Comparison of ENCODE assay signal across 8 mouse cellular contexts in the genomic region with DNA sequence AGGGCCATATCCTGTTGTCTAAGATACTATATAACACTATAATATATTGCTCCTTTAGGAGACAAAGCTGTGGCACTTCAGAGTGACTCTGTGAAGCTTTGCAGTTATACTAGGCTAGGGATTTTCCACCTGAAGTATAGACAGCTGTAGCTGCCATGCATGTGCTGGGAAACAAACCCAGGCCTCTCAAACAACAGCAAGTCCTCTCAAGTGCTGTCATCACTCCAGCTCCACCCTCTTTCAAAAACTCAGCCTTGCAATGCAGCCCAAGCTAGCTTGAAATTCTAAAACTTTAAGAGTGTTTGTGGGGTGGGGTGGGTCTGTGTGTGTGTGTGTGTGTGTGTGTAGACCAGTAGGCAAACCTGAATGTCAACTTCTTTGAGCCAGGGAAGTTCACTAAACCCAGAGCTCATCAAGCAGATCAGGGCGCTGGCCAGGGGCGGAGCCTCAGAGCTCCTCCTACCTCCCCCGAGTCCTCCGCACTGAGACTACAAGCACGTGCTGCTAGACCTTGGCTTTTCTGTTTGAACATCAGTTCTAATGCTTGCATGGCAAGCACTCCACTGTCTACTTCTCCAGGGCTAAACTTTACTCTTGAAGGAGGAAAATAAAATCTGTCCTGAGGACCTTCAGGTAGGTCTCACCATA. TPM values are rescaled to one million over a fixed set of nuclear protein-coding genes. Genes with fewer than 3 reads are reported as not detected.
DNase-seq lines count a peak whose midpoint lies in the region; ATAC-seq and TF ChIP-seq lines count a peak whose summit lies in the region.

No protein-coding gene starts in this region.

- DNase-seq in B cell, adult 2 months = peak; percentile 15 to 19
- peak; percentile 37 for DNase-seq in adrenal gland, postnatal 14 days
- peak; percentile 59 to 71 (median 62) for DNase-seq in liver, embryonic 14.5 days (ENCODE audit: low read depth in 3 of 3, low spot score in 3 of 3)
- DNase-seq in splenic B cell, adult 2 months (ENCODE audit: low read depth, low spot score) = peak; percentile 22
- DNase-seq in layer of hippocampus, postnatal 25 days (ENCODE audit: extremely low spot score in 1 of 2, low spot score in 1 of 2) = no peak
- no peak for DNase-seq in layer of hippocampus, postnatal 36 days
- no peak for DNase-seq in forebrain, embryonic 14.5 days (ENCODE audit: low spot score)

- H3K4me1 ChIP-seq in intestine, embryonic 15.5 days (replicated peaks) = no peaks in the 10 kb centered on the region
- H3K4me1 ChIP-seq in liver, embryonic 14.5 days (replicated peaks; ENCODE audit: control insufficient read depth in 2 of 2, insufficient read depth in 2 of 2, low read length in 1 of 2) = peaks cover 61 to 65% of the 10 kb centered on the region in 2 experiments
- H3K4me1 ChIP-seq in forebrain, embryonic 14.5 days (ENCODE audit: control insufficient read depth, insufficient read depth, low read length) = no peaks in the 10 kb centered on the region

- no peaks in the 10 kb centered on the region for H3K9me3 ChIP-seq in intestine, embryonic 15.5 days
- no peaks in the 10 kb centered on the region for H3K9me3 ChIP-seq in liver, embryonic 14.5 days (ENCODE audit: control insufficient read depth, low read length)
- no peaks in the 10 kb centered on the region for H3K9me3 ChIP-seq in forebrain, embryonic 14.5 days (replicated peaks; ENCODE audit: control insufficient read depth, low read length)

- H3K4me2 ChIP-seq in intestine, embryonic 15.5 days (replicated peaks) = no peak overlapping the region
- H3K4me2 ChIP-seq in liver, embryonic 14.5 days (ENCODE audit: low read depth) = peak overlapping the region; percentile 71
- H3K4me2 ChIP-seq in forebrain, embryonic 14.5 days (ENCODE audit: low read length) = no peak overlapping the region

- no peak overlapping the region for H3K9ac ChIP-seq in intestine, embryonic 15.5 days
- H3K9ac ChIP-seq in liver, embryonic 14.5 days (replicated peaks) = peak overlapping the region; percentile 68
- no peak overlapping the region for H3K9ac ChIP-seq in forebrain, embryonic 14.5 days (ENCODE audit: low read length)

- no peak overlapping the region for H3K4me3 ChIP-seq in intestine, embryonic 15.5 days (replicated peaks)
- H3K4me3 ChIP-seq in liver, embryonic 14.5 days (ENCODE audit: insufficient read depth in 1 of 2, low read depth in 2 of 2, low read length in 2 of 2) = peak overlapping the region in 1 of 2 experiments; percentile 50; a peak in 2 of 4 replicates
- no peak overlapping the region for H3K4me3 ChIP-seq in forebrain, embryonic 14.5 days (ENCODE audit: low read depth, low read length)

- H3K27ac ChIP-seq in intestine, embryonic 15.5 days = no peak overlapping the region
- H3K27ac ChIP-seq in liver, embryonic 14.5 days = peak overlapping the region; percentile 88
- H3K27ac ChIP-seq in forebrain, embryonic 14.5 days (ENCODE audit: low read depth, low read length) = no peak overlapping the region

- no peaks in the 10 kb centered on the region for H3K27me3 ChIP-seq in intestine, embryonic 15.5 days (replicated peaks)
- H3K27me3 ChIP-seq in liver, embryonic 14.5 days (ENCODE audit: control insufficient read depth, insufficient read depth, low read length) = no peaks in the 10 kb centered on the region
- no peaks in the 10 kb centered on the region for H3K27me3 ChIP-seq in splenic B cell, adult 2 months (ENCODE audit: control insufficient read depth, insufficient read depth, low read length, poor library complexity, severe bottlenecking)
- no peaks in the 10 kb centered on the region for H3K27me3 ChIP-seq in forebrain, embryonic 14.5 days (replicated peaks; ENCODE audit: control insufficient read depth, insufficient read depth, low read length)

- no peaks in the 10 kb centered on the region for H3K36me3 ChIP-seq in intestine, embryonic 15.5 days
- H3K36me3 ChIP-seq in liver, embryonic 14.5 days (replicated peaks; ENCODE audit: control insufficient read depth, insufficient read depth, low read depth) = no peaks in the 10 kb centered on the region
- no peaks in the 10 kb centered on the region for H3K36me3 ChIP-seq in splenic B cell, adult 2 months (ENCODE audit: control insufficient read depth, insufficient read depth, low read length, poor library complexity, severe bottlenecking)
- no peaks in the 10 kb centered on the region for H3K36me3 ChIP-seq in forebrain, embryonic 14.5 days (ENCODE audit: control insufficient read depth, insufficient read depth, low read length)

- peak; percentile 91 for ATAC-seq in intestine, embryonic 15.5 days
- peak; percentile 64 for ATAC-seq in liver, embryonic 14.5 days (ENCODE audit: insufficient read depth)
- no peak for ATAC-seq in forebrain, embryonic 14.5 days

- TF ChIP-seq EP300 in liver, embryonic 14.5 days (IDR thresholded peaks at IDR 0.05; ENCODE audit: low read depth) = no peak

- TF ChIP-seq CTCF in liver, embryonic 14.5 days (IDR thresholded peaks at IDR 0.05; ENCODE audit: low read depth) = no peak

- WGBS in intestine, embryonic 15.5 days = 7% methylated on average over 5 of the region's 5 CpGs
- WGBS in liver, embryonic 14.5 days (ENCODE audit: insufficient replicate concordance) = 0% methylated on average over 5 of the region's 5 CpGs
- 12% methylated on average over 5 of the region's 5 CpGs for WGBS in forebrain, embryonic 14.5 days

RNA-seq across cellular contexts. Expression of a gene that starts 5.5 kb away (rescaled TPM):
- total RNA-seq in adrenal gland, postnatal 14 days (2021) = not detected in 2 replicates
- 0.09 TPM in 1 of 2 replicates, not detected in the other for polyA plus RNA-seq in intestine, embryonic 15.5 days (2015; fragmentation: Nextera tagmentation; extraction: Ambion mirVana)
- 0.88 and 1.4 TPM in 2 replicates for polyA plus RNA-seq in liver, embryonic 14.5 days (2012; rRNA removed)
- polyA plus RNA-seq in liver, embryonic 14.5 days (2014; fragmentation: Nextera tagmentation; extraction: Ambion mirVana) = 3.9 and 5.8 TPM in 2 replicates
- under 1 TPM in 1 of 2 experiments, not detected in 1; 0.15 TPM for total RNA-seq in layer of hippocampus, postnatal 25 days (2021)
- not detected for total RNA-seq in layer of hippocampus, postnatal 36 days (2021)
- polyA plus RNA-seq in forebrain, embryonic 14.5 days (2014; fragmentation: Nextera tagmentation; extraction: Ambion mirVana) = not detected in 2 replicates

RNA-seq across cellular contexts. Expression of a gene that starts 56.4 kb away (rescaled TPM):
- 0.22 and 0.23 TPM in 2 replicates for total RNA-seq in adrenal gland, postnatal 14 days (2021)
- polyA plus RNA-seq in intestine, embryonic 15.5 days (2015; fragmentation: Nextera tagmentation; extraction: Ambion mirVana) = 0.04 and 0.08 TPM in 2 replicates
- 0.02 and 0.04 TPM in 2 replicates for polyA plus RNA-seq in liver, embryonic 14.5 days (2012; rRNA removed)
- polyA plus RNA-seq in liver, embryonic 14.5 days (2014; fragmentation: Nextera tagmentation; extraction: Ambion mirVana) = 0.05 and 0.06 TPM in 2 replicates
- total RNA-seq in layer of hippocampus, postnatal 25 days (2021) = under 1 TPM; 0.26 to 0.27 TPM
- under 1 TPM; 0.17 to 0.30 TPM for total RNA-seq in layer of hippocampus, postnatal 36 days (2021)
- polyA plus RNA-seq in forebrain, embryonic 14.5 days (2014; fragmentation: Nextera tagmentation; extraction: Ambion mirVana) = 0.06 TPM in 1 of 2 replicates, not detected in the other

Comparison
In these comparisons a context has a peak if more than half of its experiments do, and no peak if none do; other contexts are left out.
1. DNase-seq: peak in B cell, adult 2 months (2 of 2), adrenal gland, postnatal 14 days (single experiment), liver, embryonic 14.5 days (3 of 3) and splenic B cell, adult 2 months (single experiment); none in layer of hippocampus, postnatal 25 days (0 of 2), layer of hippocampus, postnatal 36 days (0 of 2) and forebrain, embryonic 14.5 days (single experiment).